Mouse (Mus musculus) urinary bladder, postnatal 10 days (tissue): Measurements from ENCODE around the gene Pagr1a.

Experiments
- DNase-seq: peaks from one replicate; pipeline ENCODE4 v3.0.0; 2022; ENCODE audit warnings: low spot score

Pagr1a gene

GRCm38 (mm10) chr7:127020901-127021562 is 3.9 kb upstream of the Pagr1a start, which contains the start of the genes Gm42742 and Prrt2:
Gene Gm42742, minus strand, starts transcription at chr7:127021097.
Gene Prrt2, minus strand, starts transcription at chr7:127021211.
- no peak for DNase-seq

DNA sequence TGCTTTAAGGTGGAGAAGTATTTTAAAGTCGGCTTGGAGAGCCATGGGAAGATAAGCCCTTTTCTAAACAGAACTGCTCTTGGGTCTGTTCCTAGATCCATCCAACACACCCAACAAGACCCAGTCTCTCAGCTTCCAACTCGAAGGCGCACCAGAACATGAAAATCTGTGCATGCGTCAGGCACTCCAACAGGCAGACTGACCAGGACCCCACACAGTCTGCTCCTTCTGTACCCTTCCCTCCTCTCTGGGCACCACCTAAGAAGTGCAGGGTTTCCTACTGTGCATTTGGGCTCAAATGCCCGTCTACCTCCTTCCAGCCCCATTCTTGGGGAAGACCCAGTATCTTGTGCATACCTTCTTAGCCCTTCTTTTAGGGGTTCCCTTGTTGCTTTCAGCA is 3.3 kb upstream of the Pagr1a start:
- no peak for DNase-seq

GRCm38 (mm10) chr7:127020031-127020430 is 2.9 kb upstream of the Pagr1a start:
- no peak for DNase-seq

DNA sequence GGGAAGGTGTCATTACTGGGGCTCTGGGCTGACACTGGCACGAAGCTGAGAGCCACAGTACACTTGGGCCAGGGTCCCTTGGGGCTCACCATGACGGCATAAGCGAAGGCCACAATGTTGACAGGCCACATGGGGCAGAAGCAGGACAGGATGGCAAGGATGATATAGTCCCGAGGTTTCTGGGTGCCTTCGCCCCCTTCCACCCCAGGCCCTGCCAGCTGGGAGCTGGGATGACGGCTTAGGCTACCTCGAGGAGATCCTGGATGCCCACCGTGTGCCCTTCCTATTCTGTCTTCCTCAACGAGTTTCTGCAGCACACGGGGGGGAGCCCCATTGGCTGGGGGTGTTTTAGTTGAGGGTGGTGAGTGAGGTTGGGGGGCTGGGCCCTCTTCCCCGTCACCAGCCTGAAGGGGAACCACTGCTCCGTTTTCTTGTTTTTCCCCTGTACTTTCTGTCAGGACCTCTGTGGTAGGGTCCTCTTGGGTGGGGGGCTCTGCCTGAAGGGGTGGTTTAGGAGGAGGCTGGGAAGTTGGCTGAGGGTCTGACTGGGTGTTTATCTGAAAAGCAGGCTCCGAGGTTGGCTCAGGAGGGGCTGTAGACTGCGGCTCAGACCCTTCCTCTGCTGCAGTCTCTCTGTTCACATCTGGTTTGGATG is 2.3 kb upstream of the Pagr1a start:
- DNase-seq, result no peak

DNA sequence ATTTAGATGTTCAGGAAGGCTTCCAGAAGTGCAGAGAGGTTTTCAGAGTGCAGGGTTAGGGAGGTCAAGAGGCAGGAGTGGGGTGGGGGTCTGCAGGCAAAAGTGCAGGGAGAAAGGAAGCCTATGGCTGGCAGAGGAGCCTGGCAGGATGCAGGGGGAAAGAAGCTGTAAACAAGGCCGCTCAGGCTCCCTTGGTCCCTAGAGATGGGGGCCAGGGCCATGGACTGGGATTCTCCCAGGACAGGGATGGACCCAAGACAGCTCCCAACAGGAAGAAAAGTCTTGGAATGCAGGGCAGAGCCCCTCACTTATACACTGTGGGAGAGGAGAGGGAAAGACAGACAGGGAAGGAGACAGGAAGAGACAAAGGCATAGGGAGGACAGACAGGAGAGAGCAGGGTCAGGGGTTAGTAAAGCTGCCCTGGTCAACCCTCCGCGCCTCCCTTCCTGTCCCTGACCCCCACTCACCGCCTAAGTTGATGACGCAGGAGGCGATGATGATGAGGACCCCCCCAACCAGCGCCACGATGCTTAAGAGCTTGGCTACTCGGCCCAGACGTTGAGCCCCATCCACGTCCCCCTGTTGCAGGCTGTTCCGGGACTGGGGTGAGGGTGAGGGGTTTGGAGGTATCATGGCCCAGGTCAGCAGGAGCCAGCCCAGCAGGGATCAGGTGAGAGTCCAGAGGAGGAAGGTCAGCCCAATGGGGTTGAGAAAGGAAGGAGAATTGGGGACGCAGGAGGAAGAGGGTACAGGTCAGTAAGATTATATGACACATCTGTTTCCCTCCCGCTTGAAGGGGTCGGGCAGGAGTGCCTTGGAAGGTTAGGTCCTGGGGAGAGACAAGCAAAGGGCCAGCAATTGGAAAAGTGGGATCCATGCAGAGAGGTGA is 1.5 kb upstream of the Pagr1a start:
- no peak for DNase-seq

DNA sequence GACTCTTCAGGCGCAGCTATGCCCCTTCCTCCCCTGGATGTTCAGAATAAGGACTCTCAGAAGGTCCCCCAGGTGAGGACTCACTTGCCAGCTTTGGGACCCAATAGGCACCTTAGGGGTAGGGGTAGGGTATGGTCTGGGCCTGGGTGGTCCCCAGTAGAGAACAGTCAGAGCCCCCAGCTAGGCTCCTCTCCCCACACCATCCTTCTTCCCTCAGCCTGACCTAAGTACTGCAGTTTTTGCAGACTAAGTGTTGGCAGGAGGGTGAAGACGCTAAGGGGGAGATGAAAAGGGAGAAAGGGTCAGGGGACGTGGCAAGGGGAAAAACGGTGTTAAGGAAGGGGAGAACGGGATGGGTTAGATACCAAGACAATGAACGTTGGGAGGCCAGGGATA is 796 bp upstream of the Pagr1a start:
- DNase-seq, result no peak

- DNase-seq, result no peak
These were observed 640 bp downstream of the Pagr1a start for GRCm38 (mm10) chr7:127016486-127016938.

GRCm38 (mm10) chr7:127016481-127016485 is 869 bp downstream of the Pagr1a start, which contains the start of gene Pagr1b:
Gene Pagr1b, minus strand, starts transcription at chr7:127016484.
- DNase-seq, result no peak

DNA sequence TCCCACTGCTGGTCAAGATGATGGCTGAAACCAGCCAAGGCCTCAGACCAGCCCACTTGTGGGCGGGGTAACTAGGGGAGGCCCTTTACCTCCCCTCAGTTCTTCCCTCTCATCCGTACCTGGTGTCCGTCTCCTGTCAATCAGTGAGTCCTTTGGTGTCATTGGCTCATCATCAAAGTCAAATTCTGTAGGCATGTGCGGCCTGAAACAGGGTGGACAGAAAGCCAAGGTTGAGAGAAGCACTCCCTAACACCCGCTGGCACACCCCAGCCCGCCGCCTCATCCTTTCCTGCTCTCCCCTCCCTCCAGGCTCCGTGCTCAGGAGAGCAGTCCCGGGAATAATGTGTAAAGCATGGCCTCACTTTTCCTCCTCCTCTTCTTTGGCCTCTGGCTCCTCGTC is 1.1 kb downstream of the Pagr1a start:
- DNase-seq, result no peak

- DNase-seq, result no peak
These were observed 2.2 kb downstream of the Pagr1a start for GRCm38 (mm10) chr7:127014993-127015392.

GRCm38 (mm10) chr7:127014320-127014719 is 2.8 kb downstream of the Pagr1a start, which contains the start of gene Mvp:
Gene Mvp, minus strand, starts transcription at chr7:127014621.
- no peak for DNase-seq

DNA sequence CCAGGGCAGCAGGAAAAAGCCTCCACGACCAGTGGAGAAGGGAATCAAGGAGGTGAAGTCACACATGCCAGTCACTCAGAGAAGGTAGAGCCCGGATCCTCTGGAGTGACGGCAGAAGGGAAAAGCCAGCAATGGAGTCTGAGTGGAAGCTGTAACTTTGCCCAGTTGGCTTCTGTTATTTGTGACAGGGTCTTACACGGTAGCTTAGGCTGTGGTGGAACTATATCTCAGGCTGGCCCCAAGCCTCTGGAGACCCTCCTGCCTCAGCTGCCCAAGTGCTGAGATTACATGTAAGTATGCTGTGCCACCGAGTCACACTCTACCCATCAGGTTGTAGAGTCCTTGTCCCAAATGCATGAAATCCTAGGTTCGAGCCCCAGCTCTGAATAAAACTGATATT is 3.8 kb downstream of the Pagr1a start:
- DNase-seq, result no peak

DNA sequence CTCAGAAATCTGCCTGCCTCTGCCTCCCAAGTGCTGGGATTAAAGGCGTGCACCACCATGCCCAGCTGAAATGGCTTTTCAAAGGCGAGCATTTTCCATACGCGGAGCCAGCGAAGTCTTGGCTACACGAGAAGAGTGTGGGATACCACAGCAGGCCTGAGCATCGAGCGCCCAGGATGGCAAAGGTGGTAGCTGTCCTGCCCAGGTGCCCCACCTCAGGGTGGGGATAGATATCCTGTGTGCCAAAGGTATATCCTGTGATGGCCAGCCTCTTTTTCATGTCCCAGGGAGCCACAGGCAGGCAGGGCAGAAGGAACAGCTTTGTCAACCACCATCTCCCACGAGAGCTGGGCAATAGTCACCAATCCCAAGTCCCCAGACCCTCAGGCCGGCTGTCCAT is 4.3 kb downstream of the Pagr1a start:
- no peak for DNase-seq

DNA sequence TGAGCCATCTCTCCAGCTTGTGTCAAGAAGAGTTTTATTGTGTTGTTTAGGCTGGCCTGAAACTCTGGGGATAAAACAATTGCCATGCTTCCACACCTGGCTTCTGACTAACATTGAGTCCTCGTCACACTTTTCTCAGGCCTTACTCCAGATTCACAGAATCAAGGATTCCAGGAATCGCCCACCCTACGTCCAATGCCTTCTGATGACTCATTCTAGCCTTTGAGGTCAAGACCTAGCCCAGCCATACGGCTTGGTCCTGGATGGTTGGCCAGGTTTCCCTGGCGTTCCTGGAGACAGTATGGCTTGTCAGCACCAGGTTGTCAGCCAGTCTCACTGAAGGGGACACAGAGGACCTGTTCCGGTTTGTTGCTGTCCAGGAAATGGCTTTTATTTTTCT is 4.8 kb downstream of the Pagr1a start:
- DNase-seq, result no peak

DNA sequence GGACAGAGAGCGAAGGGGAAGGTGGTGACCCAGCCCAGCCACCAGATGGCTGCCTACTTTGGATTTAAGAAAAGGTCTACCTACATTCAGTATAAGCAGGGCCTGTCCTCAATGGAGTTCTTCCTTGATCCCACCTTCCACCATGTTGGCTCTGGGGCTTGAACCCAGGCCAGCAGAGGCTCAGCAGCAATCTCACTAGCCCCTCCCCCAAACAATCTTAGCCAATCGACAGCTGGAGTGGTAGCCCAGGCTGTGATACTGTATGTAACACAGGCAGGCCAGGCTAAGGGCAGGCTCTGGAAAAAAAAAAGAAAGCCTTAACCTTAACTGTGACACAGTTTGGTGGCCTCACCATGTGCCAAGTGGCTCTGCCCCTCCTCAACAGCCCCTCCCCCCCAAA is 5.4 kb downstream of the Pagr1a start:
- no peak for DNase-seq

- DNase-seq, result no peak
These were observed 6.1 kb downstream of the Pagr1a start for GRCm38 (mm10) chr7:127011051-127011450.

GRCm38 (mm10) chr7:127009307-127010085 is 7.7 kb downstream of the Pagr1a start:
- DNase-seq, result no peak

- DNase-seq, result no peak
These were observed 8.7 kb downstream of the Pagr1a start for GRCm38 (mm10) chr7:127008239-127009019.

GRCm38 (mm10) chr7:127007313-127008024 is 9.7 kb downstream of the Pagr1a start:
- no peak for DNase-seq

- no peak for DNase-seq
These were observed 12.9 kb downstream of the Pagr1a start for GRCm38 (mm10) chr7:127004122-127004875.
